Mouse (Mus musculus): ENCODE measurements around the gene Usp22.

DNA sequence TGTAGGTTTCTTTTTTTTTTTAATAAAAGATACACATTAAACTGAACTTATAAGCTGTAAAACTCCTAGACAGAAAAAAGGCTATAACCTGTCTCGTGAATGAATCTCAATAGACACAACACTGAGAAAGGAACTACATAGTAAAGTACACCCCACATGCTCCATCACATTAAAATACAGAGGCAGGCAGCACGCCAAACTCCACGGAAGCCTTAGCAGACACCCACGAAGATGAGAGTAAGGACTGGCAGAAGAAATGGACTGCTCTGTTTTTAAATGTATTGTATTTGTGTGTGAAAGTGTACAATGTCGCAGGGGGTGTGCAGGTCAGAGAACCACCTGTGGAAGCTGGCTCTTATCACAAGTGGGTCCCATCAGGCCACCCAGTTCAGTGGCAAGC is 4.7 kb downstream of the Usp22 start:
- no peak for TF ChIP-seq CTCF (IDR thresholded peaks at IDR 0.05; ENCODE audit: low read depth)
- TF ChIP-seq EP300 (IDR thresholded peaks at IDR 0.05; ENCODE audit: low read depth), result no peak

Measured in heart, postnatal 0 days (tissue).